Mouse (Mus musculus) ES-E14 (cell line): ENCODE results near the gene Otof.

Experiments
- CHD2 ChIP-seq: IDR thresholded peaks from 2 replicates; pipeline ENCODE4 v1.6.1; 2014; ENCODE audit warnings: mild to moderate bottlenecking, low read depth, low read length, inconsistent platforms
- ZNF384 ChIP-seq: IDR thresholded peaks from 2 replicates; pipeline ENCODE4 v1.6.1; 2012; ENCODE audit warnings: low read depth, low read length, inconsistent platforms

- no peak for TF ChIP-seq CHD2
- TF ChIP-seq ZNF384, result no peak
Measured at GRCm38 (mm10) chr5:30355559-30356159, 106.1 kb downstream of the Otof start.
